Mouse (Mus musculus) megakaryocyte-erythroid progenitor cell, adult 5-6 weeks (primary cell): ENCODE data around the gene Scml4. TPM values are rescaled to one million over a fixed set of nuclear protein-coding genes. Genes with fewer than 3 reads are reported as not detected.

Experiments used
- ATAC-seq: replicated peaks from 2 replicates; pipeline ENCODE4 v1.8.0; 2016; ENCODE audit warnings: mild to moderate bottlenecking, inconsistent platforms; ENCODE audit not compliant: severe bottlenecking, poor library complexity, low FRiP score, low TSS enrichment
- total RNA-seq, 2 experiments: library from RNA; stranded (forward) in 1 of 2; stranded (reverse) in 1 of 2; fragments of 200-1000, 215-1000 nt in 1 of 2; fragments of >200 nt in 1 of 2; fragmentation: Nextera tagmentation in 1 of 2; gene quantifications; 2 replicates each; pipeline ENCODE4 v1.2.3; 2014 to 2017

Gene Scml4
- total RNA-seq (2014; fragmentation: Nextera tagmentation), result 1.5 and 7.1 TPM in 2 replicates
- total RNA-seq (2017), result 0.99 and 2.4 TPM in 2 replicates

GRCm38 (mm10) chr10:42860159-42860911 is at the start of gene Scml4:
Scml4 (plus strand) TSS chr10:42860370.
- peak; percentile 50 for ATAC-seq

DNA sequence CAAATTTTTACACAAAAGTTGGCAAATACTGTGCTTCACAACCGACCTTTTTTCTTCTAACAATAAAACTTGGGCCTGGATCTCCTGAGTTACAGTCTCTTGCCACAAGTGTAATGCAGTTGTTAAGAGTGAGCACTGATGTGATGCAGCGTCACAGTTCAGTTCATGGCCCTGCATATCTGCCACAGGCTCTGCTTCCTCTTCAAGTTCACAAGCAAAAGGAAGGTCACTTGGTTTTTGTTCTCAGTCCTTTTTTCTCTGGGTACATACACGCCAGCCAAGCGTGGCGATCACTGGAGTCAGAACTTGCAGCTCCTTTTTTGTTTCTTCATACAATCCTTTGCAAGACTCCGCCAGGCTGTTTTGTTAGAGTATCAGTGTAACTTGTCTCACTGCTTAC is 34.2 kb upstream of the Scml4 start:
- no peak for ATAC-seq

- ATAC-seq, result no peak
Measured at GRCm38 (mm10) chr10:42827155-42827554, 33.0 kb upstream of the Scml4 start.

- ATAC-seq, result no peak
Measured at GRCm38 (mm10) chr10:42830007-42830406, 30.2 kb upstream of the Scml4 start.

DNA sequence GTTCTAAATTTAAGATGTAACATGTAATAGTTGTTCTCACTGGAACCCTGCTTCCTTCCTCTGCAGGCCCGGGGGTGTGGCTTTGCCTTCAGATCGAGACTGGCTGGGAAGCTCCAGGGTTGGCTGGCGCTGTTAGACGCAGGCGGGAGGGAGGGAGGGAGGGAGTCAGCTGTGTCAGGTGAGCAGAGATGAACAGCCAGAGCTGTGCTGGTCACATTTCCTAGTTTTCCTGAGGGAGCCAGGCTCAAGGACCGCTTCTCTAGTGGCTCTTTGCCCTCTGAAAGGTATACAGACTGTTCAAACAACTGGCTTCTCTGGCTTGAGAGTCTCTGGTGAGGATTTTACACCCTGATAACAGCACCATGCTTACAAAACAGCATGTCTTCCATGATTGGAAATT is 29.8 kb upstream of the Scml4 start:
- no peak for ATAC-seq

DNA sequence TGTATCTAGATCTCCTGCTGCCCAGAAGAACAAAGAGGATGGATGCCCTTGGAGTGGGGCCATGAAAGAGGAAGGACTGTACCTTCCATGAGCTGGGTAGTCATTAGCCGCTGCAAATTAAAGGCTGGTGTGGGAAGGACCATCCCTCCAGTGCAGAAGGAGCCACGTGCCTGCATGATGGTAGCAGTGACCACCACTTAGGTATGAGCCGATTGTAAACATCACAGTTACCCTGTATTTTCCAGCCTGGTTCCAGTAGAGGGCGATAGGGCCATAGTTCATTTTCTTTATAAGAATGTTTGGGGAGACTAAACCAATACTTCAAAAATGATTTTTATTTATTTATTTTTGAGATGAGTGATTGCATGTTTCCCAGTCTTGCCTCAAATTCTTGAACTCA is 27.5 kb upstream of the Scml4 start:
- no peak for ATAC-seq

GRCm38 (mm10) chr10:42833871-42834727 is 26.1 kb upstream of the Scml4 start:
- no peak for ATAC-seq

DNA sequence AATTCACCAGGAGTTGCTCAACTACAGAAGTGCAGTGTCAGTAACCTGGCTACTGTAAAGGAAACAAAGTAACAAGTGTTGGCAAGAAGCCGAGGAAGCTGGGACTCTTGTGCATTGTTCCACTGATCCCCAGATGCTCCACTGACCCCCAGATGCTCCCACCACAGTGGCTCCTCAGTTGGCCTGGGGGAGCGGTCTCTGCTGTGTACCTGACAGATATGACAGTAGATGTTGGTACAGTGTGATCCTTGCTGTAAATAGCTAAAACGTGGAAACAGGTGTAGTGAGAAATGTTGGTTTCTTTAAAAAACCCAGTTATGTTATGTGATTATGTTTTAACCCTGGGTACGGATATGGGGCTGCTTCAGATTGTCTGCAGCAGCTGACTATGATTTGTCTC is 22.1 kb upstream of the Scml4 start:
- no peak for ATAC-seq

DNA sequence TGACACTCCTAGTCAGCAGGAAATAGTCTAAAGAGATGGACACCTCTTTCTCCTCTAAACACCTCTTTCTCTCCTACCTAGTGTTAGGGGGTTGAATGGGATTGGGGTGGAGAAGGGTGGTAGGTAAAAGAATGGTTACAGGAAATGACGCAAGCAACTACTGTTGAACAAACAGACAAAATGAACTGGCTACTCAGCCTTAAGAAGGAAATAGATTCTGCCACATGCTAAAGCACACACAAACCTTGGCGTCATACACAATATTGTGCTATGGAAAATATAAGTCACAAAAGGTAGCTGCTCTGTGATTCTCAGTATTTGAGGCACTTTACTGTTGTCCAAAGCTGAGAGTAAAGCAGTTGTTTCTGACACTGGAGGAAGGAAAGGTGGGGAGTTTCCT is 21.4 kb upstream of the Scml4 start:
- no peak for ATAC-seq

GRCm38 (mm10) chr10:42840036-42840435 is 20.1 kb upstream of the Scml4 start:
- ATAC-seq, result no peak

DNA sequence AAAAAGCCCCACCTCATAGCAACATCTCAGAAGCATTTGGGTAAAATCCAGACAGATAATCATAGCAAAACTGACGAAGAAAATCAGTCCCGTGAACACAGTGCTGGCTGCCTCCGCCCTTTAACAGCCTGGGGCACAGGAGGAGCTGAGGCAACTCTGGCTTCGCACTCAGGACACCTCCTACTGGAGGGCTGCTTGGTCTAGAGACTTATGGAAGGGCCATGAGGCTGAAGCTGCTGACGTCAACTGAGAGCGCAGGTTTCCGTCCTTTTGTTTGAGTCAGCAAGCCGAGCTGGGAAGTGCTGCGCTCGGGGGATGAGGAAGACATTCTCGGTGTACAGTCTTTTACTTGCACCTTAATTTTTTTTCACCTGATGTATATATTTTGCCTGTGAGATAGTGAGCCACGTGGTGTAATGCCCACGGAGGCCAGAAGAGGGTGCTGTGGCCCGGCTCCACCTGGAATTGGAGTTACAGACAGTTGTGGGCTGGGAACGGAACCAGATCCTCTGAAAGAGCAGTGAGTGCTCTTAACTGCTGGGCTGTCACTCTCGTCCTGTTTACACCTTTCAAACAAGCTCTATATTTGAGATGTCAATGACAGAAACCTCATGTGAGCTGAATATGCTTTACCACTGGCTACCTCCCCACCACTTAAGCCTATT is 18.5 kb upstream of the Scml4 start:
- 0 out of 2 replicates have a peak, but pooled peaks have one; percentile 52 for ATAC-seq

GRCm38 (mm10) chr10:42842358-42842757 is 17.8 kb upstream of the Scml4 start:
- ATAC-seq, result peak; percentile 76

- ATAC-seq, result no peak
Measured at GRCm38 (mm10) chr10:42843416-42843815, 16.8 kb upstream of the Scml4 start.

DNA sequence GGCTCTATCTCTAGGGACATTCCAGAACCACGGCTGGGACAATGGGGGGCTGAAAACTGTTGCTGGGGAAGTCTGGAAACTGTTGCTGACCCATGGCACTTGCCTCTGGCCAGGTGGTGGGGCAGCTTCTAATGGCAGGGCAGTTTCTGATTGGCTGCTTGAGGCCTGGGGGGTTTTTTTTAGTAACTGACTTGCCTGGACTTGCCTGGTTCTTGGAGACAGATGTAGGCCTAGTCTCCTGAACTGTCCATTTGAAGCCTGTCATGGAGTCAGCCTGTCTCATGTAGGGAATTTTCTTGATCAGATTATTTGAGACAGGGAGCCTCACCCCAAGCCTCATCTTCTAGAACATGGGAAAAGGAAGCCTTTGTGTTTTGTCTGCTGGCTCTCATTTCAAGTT is 14.7 kb upstream of the Scml4 start:
- ATAC-seq, result no peak

- no peak for ATAC-seq
Measured at GRCm38 (mm10) chr10:42848179-42849080, 11.7 kb upstream of the Scml4 start.

DNA sequence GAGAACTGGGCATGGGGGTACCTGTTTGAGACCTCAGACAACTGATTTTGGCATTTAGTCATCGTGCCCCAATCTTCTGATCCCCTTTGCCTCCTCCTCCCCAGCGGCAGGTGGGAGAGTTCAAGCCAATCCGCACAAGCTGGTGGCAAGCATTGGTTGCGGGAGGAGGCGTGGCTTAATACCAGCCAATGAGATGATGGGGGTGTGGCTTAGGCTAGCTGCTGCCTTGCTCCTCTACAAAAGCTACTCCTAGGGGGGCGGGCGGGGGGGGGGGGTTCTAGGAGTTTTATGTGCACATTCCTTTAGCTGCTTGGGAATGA is 11.1 kb upstream of the Scml4 start:
- no peak for ATAC-seq

GRCm38 (mm10) chr10:42854838-42855237 is 5.3 kb upstream of the Scml4 start:
- no peak for ATAC-seq

DNA sequence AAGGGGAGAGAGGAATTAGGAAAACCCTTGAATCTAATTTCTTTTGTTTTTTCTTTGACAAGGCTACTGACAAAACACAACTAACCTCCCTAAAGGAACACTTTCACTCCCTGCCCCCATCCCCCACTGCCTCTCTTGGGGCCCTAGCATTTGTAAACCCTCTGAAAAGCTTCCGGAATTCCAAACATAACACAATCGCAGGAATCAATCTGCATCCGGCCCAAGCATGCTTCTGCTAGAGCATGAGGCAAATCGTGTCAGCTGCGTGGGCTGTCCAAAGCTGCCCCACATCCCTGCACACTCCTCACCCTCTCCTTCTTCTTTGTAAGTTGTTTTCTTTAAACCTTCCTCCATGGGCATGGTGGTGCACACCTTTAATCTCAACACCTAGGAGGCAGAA is 4.9 kb upstream of the Scml4 start:
- ATAC-seq, result no peak

DNA sequence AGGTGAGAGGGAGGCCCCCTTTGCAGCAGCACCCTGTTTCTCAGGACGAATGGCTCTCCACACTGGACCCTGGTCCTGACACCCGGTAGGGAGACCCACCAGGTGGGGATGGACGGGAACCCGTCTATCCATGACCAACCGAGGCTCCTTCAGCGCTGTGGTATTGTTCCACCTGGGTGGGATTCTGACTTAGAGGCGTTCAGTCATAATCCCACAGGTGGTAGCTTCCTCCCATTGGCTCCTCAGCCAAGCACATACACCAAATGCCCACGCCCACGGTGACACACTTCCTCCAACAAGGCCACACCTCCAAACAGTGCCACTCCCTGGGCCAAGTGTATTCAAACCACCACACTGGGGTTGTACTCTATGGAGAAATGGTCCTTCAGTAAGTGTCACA is 3.6 kb upstream of the Scml4 start:
- ATAC-seq, result no peak
